Mouse (Mus musculus): ENCODE measurements around the gene Ints1. TPM values are rescaled to one million over a fixed set of nuclear protein-coding genes. Genes with fewer than 3 reads are reported as not detected.

Gene Ints1
- total RNA-seq (2012; rRNA removed) (77.9 and 82.5 TPM in 2 replicates), polyA plus RNA-seq (2012; ENCODE audit: insufficient read depth in 1 of 2, insufficient read length in 2 of 2, low read depth in 1 of 2, low replicate concordance in 2 of 2, missing spikeins in 1 of 2) (10 to 100 TPM in 1 of 2 experiments, not detected in 1; 89.2 TPM)

DNA sequence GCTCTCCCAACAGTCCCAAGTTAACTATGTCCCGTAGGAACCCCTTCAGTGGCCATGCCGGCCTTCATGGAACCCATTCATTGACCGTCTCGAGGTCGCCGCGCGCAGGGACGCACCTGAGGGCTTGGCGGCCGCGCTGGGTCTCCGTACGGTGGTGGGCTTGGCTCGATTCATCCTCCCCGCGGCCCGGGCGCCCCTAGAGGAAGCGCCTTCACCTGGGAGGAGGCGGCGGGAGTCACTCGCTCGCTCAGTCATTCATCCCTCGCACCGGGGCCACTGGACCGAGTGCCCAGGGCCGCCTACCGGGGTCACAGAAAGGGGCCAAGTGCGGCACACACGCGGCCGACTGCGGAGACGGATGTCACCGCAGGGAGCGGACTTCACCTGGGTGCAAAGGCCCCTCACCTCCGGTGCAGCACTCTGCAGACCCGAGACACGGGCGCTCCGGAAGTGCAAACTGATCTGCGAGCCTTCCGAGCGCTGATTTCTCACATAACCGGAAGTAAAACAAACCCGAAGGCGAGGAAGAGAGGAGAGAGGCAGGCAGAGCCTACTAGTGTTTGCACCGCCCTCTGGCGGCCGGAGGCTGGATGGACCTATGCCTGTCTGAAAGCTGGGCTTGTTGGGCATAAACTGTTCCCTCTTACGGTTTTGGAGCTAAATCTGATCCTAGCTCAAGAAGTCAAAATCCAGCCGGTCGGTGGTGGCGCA lies at the start of gene Ints1:
TSS of gene Ints1 (minus strand) at position 459 of the 711 bp plus-strand sequence.
- Histone ChIP-seq H3K36me3 (ENCODE audit: control insufficient read depth in 1 of 2, insufficient read depth in 2 of 2, low read length in 2 of 2) (no peaks in the 10 kb centered on the region; a peak in 1 of 4 replicates), H3K79me2 (ENCODE audit: control insufficient read depth, insufficient read depth, low read length, poor library complexity) (peaks cover 9% of the 10 kb centered on the region), H3K4me3 (ENCODE audit: control insufficient read depth in 1 of 2, insufficient read depth in 1 of 2, low read depth in 2 of 2, low read length in 2 of 2) (peak within 1 kb of the TSS; percentile 77 to 98), H3K27me3 (ENCODE audit: control insufficient read depth in 1 of 2, insufficient read depth in 2 of 2, low read length in 2 of 2) (no peaks in the 10 kb centered on the region), H3K9me3 (replicated peaks; ENCODE audit: insufficient read depth, low read length) (no peaks in the 10 kb centered on the region), H3K27ac (ENCODE audit: control insufficient read depth, low read depth, low read length) (peak within 1 kb of the TSS; percentile 34; the same call in 1 of the 2 replicates), H3K4me1 (ENCODE audit: control insufficient read depth in 1 of 2, insufficient read depth in 2 of 2, low read length in 2 of 2) (peaks cover 0 to 8% of the 10 kb centered on the region in 2 experiments; a peak in 1 of 4 replicates), H3K9ac (ENCODE audit: control insufficient read depth, low read depth, low read length, poor library complexity, severe bottlenecking) (peak within 1 kb of the TSS; percentile 89)
- TF ChIP-seq CTCF (IDR thresholded peaks at IDR 0.05 in 2 of 3, conservative IDR thresholded peaks at IDR 0.05 in 1 of 3; ENCODE audit: control insufficient read depth in 1 of 3, insufficient read depth in 1 of 3, low read depth in 2 of 3, low read length in 3 of 3, poor library complexity in 1 of 3, severe bottlenecking in 1 of 3) (peak; percentile 94 to 96 (median 94)), CHD2 (IDR thresholded peaks at IDR 0.05; ENCODE audit: low read length) (peak; percentile 71), ELF1 (IDR thresholded peaks at IDR 0.05; ENCODE audit: low read depth, low read length) (peak; percentile 82), MXI1 (IDR thresholded peaks at IDR 0.05; ENCODE audit: low read depth, low read length) (peak; percentile 90), MAZ (IDR thresholded peaks at IDR 0.05; ENCODE audit: low read depth, low read length) (0 out of 2 replicates have a peak, but pooled peaks have one; percentile 41), GABPA (IDR thresholded peaks at IDR 0.05; ENCODE audit: low read depth, low read length) (peak; percentile 84; the same call in 1 of the 2 replicates), ETS1 (IDR thresholded peaks at IDR 0.05; ENCODE audit: low read depth, low read length) (peak; percentile 57), POLR2A (IDR thresholded peaks at IDR 0.05; ENCODE audit: control insufficient read depth in 1 of 2, insufficient read depth in 1 of 2, low read depth in 1 of 2, low read length in 2 of 2, poor library complexity in 1 of 2) (peak; percentile 53 to 84; a peak in 3 of 4 replicates), POLR2AphosphoS2 (IDR thresholded peaks at IDR 0.05; ENCODE audit: low read length) (no peak), HCFC1 (IDR thresholded peaks at IDR 0.05; ENCODE audit: low read depth, low read length) (peak; percentile 96), USF1 (IDR thresholded peaks at IDR 0.05; ENCODE audit: low read depth, low read length) (no peak), TBP (IDR thresholded peaks at IDR 0.05; ENCODE audit: low read depth, low read length) (peak; percentile 83), RCOR1 (IDR thresholded peaks at IDR 0.05; ENCODE audit: low read depth, low read length) (peak; percentile 44), SIN3A (IDR thresholded peaks at IDR 0.05; ENCODE audit: low read length) (peak; percentile 98), NELFE (IDR thresholded peaks at IDR 0.05; ENCODE audit: low read depth, low read length) (peak; percentile 76), MYC (IDR thresholded peaks at IDR 0.05; ENCODE audit: low read depth, low read length) (peak; percentile 71; the same call in 1 of the 2 replicates), GATA1 (IDR thresholded peaks at IDR 0.05; ENCODE audit: low read depth, low read length) (0 out of 2 replicates have a peak, but pooled peaks have one; percentile 23), MAX (IDR thresholded peaks at IDR 0.05; ENCODE audit: low read length) (peak; percentile 70), EP300 (IDR thresholded peaks at IDR 0.05; ENCODE audit: low read depth in 1 of 2, low read length in 2 of 2) (peak in 1 of 2 experiments; percentile 41; a peak in 2 of 4 replicates), RAD21 (IDR thresholded peaks at IDR 0.05; ENCODE audit: low read depth, low read length) (no peak), TCF12 (IDR thresholded peaks at IDR 0.05; ENCODE audit: low read depth, low read length) (peak; percentile 58), ZKSCAN1 (IDR thresholded peaks at IDR 0.05; ENCODE audit: low read depth, low read length) (no peak), SMC3 (IDR thresholded peaks at IDR 0.05; ENCODE audit: low read depth, low read length) (peak; percentile 45), MAFK (IDR thresholded peaks at IDR 0.05; ENCODE audit: borderline replicate concordance, low read depth, low read length) (no peak), MEF2A (IDR thresholded peaks at IDR 0.05; ENCODE audit: extremely low read depth, insufficient replicate concordance, low read depth, low read length, poor library complexity, severe bottlenecking) (no peak), KAT2A (conservative IDR thresholded peaks at IDR 0.05; ENCODE audit: low read depth, low read length) (peak; percentile 93)
- DNase-seq (ENCODE audit: low read depth, low spot score) = peak; percentile 97

All from MEL (cell line).